Mouse (Mus musculus) midbrain, embryonic 15.5 days (tissue): ENCODE results near the gene Ankdd1b. TPM values are rescaled to one million over a fixed set of nuclear protein-coding genes. Genes with fewer than 3 reads are reported as not detected.

ENCODE experiments used
- ATAC-seq: fragments of 200-750 bp; cut with Nextera tagmentation; replicated peaks from 2 replicates; pipeline ENCODE4 v1.8.0; 2017; ENCODE audit warnings: moderate TSS enrichment
- H3K27ac ChIP-seq: fragments of 300-500 bp; sonication (generic); 2 replicates; pipeline ENCODE4 v1.5.1; 2015; ENCODE audit warnings: mild to moderate bottlenecking, inconsistent platforms
- H3K27me3 ChIP-seq: fragments of 300-500 bp; sonication (generic); replicated peaks from 2 replicates; pipeline ENCODE4 v1.6.1; 2015; ENCODE audit warnings: inconsistent platforms
- H3K36me3 ChIP-seq: fragments of 300-500 bp; sonication (generic); replicated peaks from 2 replicates; pipeline ENCODE4 v1.6.1; 2015; ENCODE audit warnings: inconsistent platforms
- H3K4me1 ChIP-seq: fragments of 300-500 bp; sonication (generic); 2 replicates; pipeline ENCODE4 v1.6.1; 2015; ENCODE audit warnings: inconsistent platforms
- H3K4me2 ChIP-seq: fragments of 300-500 bp; sonication (generic); 2 replicates; pipeline ENCODE4 v1.6.1; 2015; ENCODE audit warnings: inconsistent platforms, mild to moderate bottlenecking, moderate library complexity
- H3K4me3 ChIP-seq: fragments of 300-500 bp; sonication (generic); 2 replicates; pipeline ENCODE4 v1.5.1; 2015; ENCODE audit warnings: mild to moderate bottlenecking, inconsistent platforms
- H3K9ac ChIP-seq: fragments of 300-500 bp; sonication (generic); 2 replicates; pipeline ENCODE4 v1.6.1; 2015; ENCODE audit warnings: mild to moderate bottlenecking, inconsistent platforms
- H3K9me3 ChIP-seq: fragments of 300-500 bp; sonication (generic); 2 replicates; pipeline ENCODE4 v1.6.1; 2016; ENCODE audit warnings: inconsistent platforms
- WGBS: fragments of 180-500 bp; shearing (Covaris S2); methylation state at CpG from one replicate; pipeline ENCODE4 v1.1.7; 2015; ENCODE audit warnings: mixed read lengths; 5-methylcytosine and 5-hydroxymethylcytosine counted together
- polyA plus RNA-seq: library from polyadenylated mRNA; unstranded; fragments of >200 nt; fragmentation: Nextera tagmentation; extraction: Ambion mirVana; gene quantifications from 2 replicates; pipeline ENCODE4 v1.2.1, GENCODE M21; 2015

The Ankdd1b gene
- polyA plus RNA-seq, 1 experiment from 2014 or later: not detected

GRCm38 (mm10) chr13:96487968-96488367 lies 17.0 kb upstream of the Ankdd1b start:
- 94% methylated on average over 6 of the region's 6 CpGs for WGBS
- no peaks in the 10 kb centered on the region for H3K27me3 ChIP-seq
- no peak for ATAC-seq

GRCm38 (mm10) chr13:96487230-96487629 lies 16.2 kb upstream of the Ankdd1b start:
- Histone ChIP-seq H3K4me2 (no peak overlapping the region), H3K36me3 (peaks cover 11% of the 10 kb centered on the region; the same call in 1 of the 2 replicates), H3K27me3 (no peaks in the 10 kb centered on the region), H3K9me3 (no peaks in the 10 kb centered on the region; the same call in 1 of the 2 replicates), H3K27ac (no peak overlapping the region), H3K4me3 (no peak overlapping the region), H3K9ac (no peak overlapping the region), H3K4me1 (no peaks in the 10 kb centered on the region)
- WGBS: 90% methylated on average over 6 of the region's 6 CpGs
- ATAC-seq: no peak

More at GRCm38 (mm10) chr13:96487968-96488367, 17.0 kb upstream of the Ankdd1b start:
- Histone ChIP-seq H3K4me1 (no peaks in the 10 kb centered on the region), H3K27ac (no peak overlapping the region), H3K4me3 (no peak overlapping the region), H3K9ac (no peak overlapping the region), H3K9me3 (no peaks in the 10 kb centered on the region; the same call in 1 of the 2 replicates), H3K4me2 (no peak overlapping the region), H3K36me3 (peaks cover 11% of the 10 kb centered on the region; the same call in 1 of the 2 replicates)

- ATAC-seq: no peak
- Histone ChIP-seq H3K9ac (no peak overlapping the region), H3K4me1 (no peaks in the 10 kb centered on the region), H3K4me2 (no peak overlapping the region), H3K36me3 (no peaks in the 10 kb centered on the region; the same call in 1 of the 2 replicates), H3K9me3 (no peaks in the 10 kb centered on the region), H3K4me3 (no peak overlapping the region), H3K27me3 (no peaks in the 10 kb centered on the region), H3K27ac (no peak overlapping the region)
- WGBS: 97% methylated on average over 1 of the region's 1 CpGs
Measured at GRCm38 (mm10) chr13:96478991-96479390, 8.0 kb upstream of the Ankdd1b start.

- no peak for ATAC-seq
- no peak overlapping the region for H3K9ac ChIP-seq
Measured at GRCm38 (mm10) chr13:96477226-96477625, 6.2 kb upstream of the Ankdd1b start.

GRCm38 (mm10) chr13:96470556-96470955 lies 442 bp downstream of the Ankdd1b start:
- Histone ChIP-seq H3K36me3 (no peaks in the 10 kb centered on the region), H3K27ac (no peak overlapping the region), H3K27me3 (no peaks in the 10 kb centered on the region), H3K4me2 (no peak overlapping the region), H3K4me3 (no peak overlapping the region), H3K9me3 (no peaks in the 10 kb centered on the region), H3K9ac (no peak overlapping the region), H3K4me1 (no peaks in the 10 kb centered on the region)
- ATAC-seq: no peak
- 89% methylated on average over 6 of the region's 6 CpGs for WGBS

More at GRCm38 (mm10) chr13:96477226-96477625, 6.2 kb upstream of the Ankdd1b start:
- Histone ChIP-seq H3K4me2 (no peak overlapping the region), H3K27me3 (no peaks in the 10 kb centered on the region), H3K27ac (no peak overlapping the region), H3K4me3 (no peak overlapping the region), H3K4me1 (no peaks in the 10 kb centered on the region), H3K9me3 (no peaks in the 10 kb centered on the region), H3K36me3 (no peaks in the 10 kb centered on the region)
- 97% methylated on average over 4 of the region's 4 CpGs for WGBS

GRCm38 (mm10) chr13:96468678-96469077 lies 2.3 kb downstream of the Ankdd1b start:
- Histone ChIP-seq H3K4me3 (no peak overlapping the region), H3K36me3 (no peaks in the 10 kb centered on the region), H3K9ac (no peak overlapping the region), H3K4me1 (no peaks in the 10 kb centered on the region), H3K9me3 (no peaks in the 10 kb centered on the region), H3K27ac (no peak overlapping the region), H3K27me3 (no peaks in the 10 kb centered on the region), H3K4me2 (no peak overlapping the region)
- no peak for ATAC-seq
- WGBS: 88% methylated on average over 5 of the region's 5 CpGs

GRCm38 (mm10) chr13:96465315-96465714 lies 5.7 kb downstream of the Ankdd1b start:
- no peak overlapping the region for H3K27ac ChIP-seq
- WGBS: 62% methylated on average over 5 of the region's 5 CpGs
- no peak overlapping the region for H3K4me3 ChIP-seq
- ATAC-seq: no peak
- H3K9me3 ChIP-seq: no peaks in the 10 kb centered on the region
- H3K9ac ChIP-seq: no peak overlapping the region
- H3K27me3 ChIP-seq: no peaks in the 10 kb centered on the region
- H3K4me1 ChIP-seq: no peaks in the 10 kb centered on the region
- H3K4me2 ChIP-seq: no peak overlapping the region
- H3K36me3 ChIP-seq: no peaks in the 10 kb centered on the region

GRCm38 (mm10) chr13:96462644-96463043 lies 8.4 kb downstream of the Ankdd1b start:
- 77% methylated on average over 1 of the region's 1 CpGs for WGBS

GRCm38 (mm10) chr13:96458606-96459005 lies 12.4 kb downstream of the Ankdd1b start:
- Histone ChIP-seq H3K4me2 (no peak overlapping the region), H3K27me3 (no peaks in the 10 kb centered on the region), H3K9me3 (no peaks in the 10 kb centered on the region), H3K4me3 (no peak overlapping the region), H3K9ac (no peak overlapping the region), H3K36me3 (no peaks in the 10 kb centered on the region), H3K4me1 (no peaks in the 10 kb centered on the region), H3K27ac (no peak overlapping the region)
- ATAC-seq: no peak
- WGBS: 83% methylated on average over 4 of the region's 4 CpGs

More at GRCm38 (mm10) chr13:96462644-96463043, 8.4 kb downstream of the Ankdd1b start:
- H3K27ac ChIP-seq: no peak overlapping the region
- H3K9ac ChIP-seq: no peak overlapping the region
- no peak overlapping the region for H3K4me3 ChIP-seq
- no peak overlapping the region for H3K4me2 ChIP-seq
- no peaks in the 10 kb centered on the region for H3K9me3 ChIP-seq
- no peaks in the 10 kb centered on the region for H3K36me3 ChIP-seq
- no peaks in the 10 kb centered on the region for H3K27me3 ChIP-seq
- H3K4me1 ChIP-seq: no peaks in the 10 kb centered on the region
- ATAC-seq: no peak

GRCm38 (mm10) chr13:96458018-96458417 lies 13.0 kb downstream of the Ankdd1b start:
- Histone ChIP-seq H3K4me1 (no peaks in the 10 kb centered on the region), H3K9ac (no peak overlapping the region), H3K4me3 (no peak overlapping the region), H3K27me3 (no peaks in the 10 kb centered on the region), H3K4me2 (no peak overlapping the region), H3K36me3 (no peaks in the 10 kb centered on the region), H3K27ac (no peak overlapping the region), H3K9me3 (no peaks in the 10 kb centered on the region)
- WGBS: 81% methylated on average over 5 of the region's 5 CpGs
- no peak for ATAC-seq

- Histone ChIP-seq H3K27ac (no peak overlapping the region), H3K36me3 (no peaks in the 10 kb centered on the region), H3K4me1 (no peaks in the 10 kb centered on the region), H3K9ac (no peak overlapping the region), H3K27me3 (no peaks in the 10 kb centered on the region), H3K9me3 (no peaks in the 10 kb centered on the region), H3K4me3 (no peak overlapping the region), H3K4me2 (no peak overlapping the region)
- 95% methylated on average over 5 of the region's 5 CpGs for WGBS
- ATAC-seq: no peak
Measured at GRCm38 (mm10) chr13:96457566-96457965, 13.4 kb downstream of the Ankdd1b start.

- Histone ChIP-seq H3K36me3 (no peaks in the 10 kb centered on the region), H3K27me3 (no peaks in the 10 kb centered on the region), H3K27ac (no peak overlapping the region), H3K4me3 (no peak overlapping the region), H3K4me1 (no peaks in the 10 kb centered on the region), H3K9me3 (no peaks in the 10 kb centered on the region), H3K9ac (no peak overlapping the region), H3K4me2 (no peak overlapping the region)
- ATAC-seq: no peak
- 83% methylated on average over 3 of the region's 3 CpGs for WGBS
Measured at GRCm38 (mm10) chr13:96454288-96454687, 16.7 kb downstream of the Ankdd1b start.

- no peak overlapping the region for H3K4me3 ChIP-seq
- H3K36me3 ChIP-seq: no peaks in the 10 kb centered on the region
- no peak overlapping the region for H3K27ac ChIP-seq
- no peak overlapping the region for H3K4me2 ChIP-seq
- no peak for ATAC-seq
- H3K9ac ChIP-seq: no peak overlapping the region
- no peaks in the 10 kb centered on the region for H3K9me3 ChIP-seq
- no peaks in the 10 kb centered on the region for H3K27me3 ChIP-seq
- no peaks in the 10 kb centered on the region for H3K4me1 ChIP-seq
- whole genome bisulfite sequencing: 92% methylated on average over 3 of the region's 3 CpGs
Measured at GRCm38 (mm10) chr13:96452621-96453020, 18.4 kb downstream of the Ankdd1b start.
